Mouse (Mus musculus): Measurements from ENCODE around the gene Hs3st2. TPM values are rescaled to one million over a fixed set of nuclear protein-coding genes. Genes with fewer than 3 reads are reported as not detected.

Gene Hs3st2
- total RNA-seq, 2 experiments from 2014 or later = not detected

- intact Hi-C loops (cut with DNase I) = no loop called here
- no peak for DNase-seq
Observed at GRCm38 (mm10) chr7:121456716-121457115, 65.1 kb downstream of the Hs3st2 start.

DNA sequence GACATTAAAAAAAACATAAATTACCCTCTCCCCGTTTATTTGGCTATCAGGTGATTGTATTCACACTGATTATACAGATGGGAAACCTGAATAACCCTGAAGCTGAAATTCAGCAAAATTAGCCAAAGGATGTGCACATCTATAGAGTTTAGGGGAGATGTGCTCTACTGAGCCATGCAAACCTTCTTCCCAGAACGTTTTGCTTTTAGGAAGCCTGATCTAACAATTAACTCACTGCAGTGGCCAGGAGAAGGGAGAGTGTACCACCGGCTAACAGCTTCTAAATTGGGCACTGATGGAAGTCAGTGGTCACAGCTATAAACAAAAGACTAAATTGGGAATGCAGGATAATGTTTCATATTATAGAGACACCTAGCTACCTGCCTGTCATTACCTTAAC lies 66.4 kb downstream of the Hs3st2 start:
- no peak for DNase-seq
- intact Hi-C loops (cut with DNase I) = no loop called here

DNA sequence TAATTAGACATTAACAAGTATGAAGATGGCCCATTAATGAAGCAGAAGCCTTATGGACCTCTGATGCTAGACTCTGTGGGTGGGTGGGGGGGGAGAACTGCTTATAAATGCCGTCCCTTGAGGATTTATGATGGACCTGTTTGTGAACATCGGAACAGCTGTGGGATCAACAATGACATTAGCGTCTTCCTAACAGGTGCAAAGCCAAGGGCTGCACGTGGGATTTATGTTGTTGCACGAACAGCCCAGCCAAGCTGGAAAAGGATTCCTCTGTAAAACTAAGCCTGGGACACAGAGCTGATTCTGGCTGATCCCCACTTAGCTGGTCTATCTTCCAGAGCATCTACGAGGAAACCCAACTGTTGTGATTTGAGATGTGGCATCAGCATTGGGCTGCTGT lies 69.0 kb downstream of the Hs3st2 start:
- no peak for DNase-seq
- intact Hi-C loops (cut with DNase I) = no loop called here

DNA sequence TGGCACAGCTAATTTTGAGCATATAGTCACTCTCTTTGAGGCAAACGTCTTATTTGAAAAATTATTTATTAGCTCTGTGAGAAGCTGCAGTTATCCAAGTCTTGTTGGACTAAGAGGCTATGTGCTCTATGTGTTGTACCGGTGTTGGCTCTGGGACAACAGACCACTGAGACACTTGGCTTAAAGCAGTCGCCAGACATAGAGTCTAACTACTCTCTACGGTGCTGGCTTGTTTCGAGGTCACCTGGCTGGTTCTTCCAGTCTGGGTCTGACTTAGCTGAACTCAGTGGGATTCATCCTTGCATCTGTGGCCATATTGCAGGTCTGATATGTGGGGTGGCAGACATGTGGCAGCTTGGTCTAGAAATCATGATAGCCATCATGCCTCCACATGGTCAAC lies 72.8 kb downstream of the Hs3st2 start:
- no peak for DNase-seq
- intact Hi-C loops (cut with DNase I) = no loop called here

DNA sequence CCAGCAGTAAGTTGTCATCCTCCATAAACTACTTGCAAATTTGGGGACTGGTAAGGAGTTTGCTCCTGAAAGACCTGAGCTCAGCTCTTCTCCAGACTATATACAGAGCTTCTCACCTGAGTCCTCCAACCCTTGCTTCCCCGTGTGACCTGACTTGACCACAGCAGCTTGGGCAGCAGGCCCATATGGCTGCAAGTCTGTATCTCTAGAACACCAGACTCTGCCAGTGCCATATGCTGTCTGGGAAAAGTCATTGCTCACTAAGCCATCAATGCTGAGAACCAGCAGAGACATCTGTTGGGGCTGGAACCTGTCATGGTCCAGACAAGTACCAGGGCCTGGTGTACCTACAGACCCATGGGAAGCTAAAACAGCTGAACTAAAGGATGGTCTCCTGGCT lies 73.5 kb downstream of the Hs3st2 start:
- intact Hi-C loops (cut with DNase I) = no loop called here
- no peak for DNase-seq

- DNase-seq = no peak
- intact Hi-C loops (cut with DNase I) = no loop called here
Observed at GRCm38 (mm10) chr7:121466331-121466730, 74.7 kb downstream of the Hs3st2 start.

GRCm38 (mm10) chr7:121469435-121469834 lies 77.8 kb downstream of the Hs3st2 start:
- intact Hi-C loops (cut with DNase I) = no loop called here
- peak; percentile 6 to 13 for DNase-seq

GRCm38 (mm10) chr7:121478302-121478701 lies 86.6 kb downstream of the Hs3st2 start:
- intact Hi-C loops (cut with DNase I) = no loop called here
- DNase-seq = no peak

- intact Hi-C loops (cut with DNase I) = no loop called here
- no peak for DNase-seq
Observed at GRCm38 (mm10) chr7:121480106-121480505, 88.4 kb downstream of the Hs3st2 start.

DNA sequence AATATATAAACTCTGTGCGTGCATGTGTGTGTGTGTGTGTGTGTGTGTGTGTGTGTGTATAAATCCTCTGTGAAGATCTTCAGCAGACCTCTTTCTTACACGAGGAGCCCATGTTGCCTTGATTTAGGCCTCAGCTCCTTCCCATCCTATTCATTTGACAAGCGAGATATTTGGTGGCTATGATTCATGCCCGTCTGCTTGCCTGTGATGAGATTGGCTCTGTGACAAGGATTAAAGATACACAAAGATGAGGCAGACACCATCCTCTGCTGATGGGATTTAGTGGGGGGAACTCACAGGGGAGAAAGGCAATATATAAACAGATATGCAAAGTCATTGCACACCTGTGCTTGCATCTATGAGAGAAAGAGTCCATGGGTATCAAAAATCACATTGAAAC lies 92.9 kb downstream of the Hs3st2 start:
- DNase-seq = no peak
- intact Hi-C loops (cut with DNase I) = no loop called here

- intact Hi-C loops (cut with DNase I) = no loop called here
- peak; percentile 3 to 6 for DNase-seq
Observed at GRCm38 (mm10) chr7:121485266-121485665, 93.6 kb downstream of the Hs3st2 start.

GRCm38 (mm10) chr7:121487291-121487690 lies 95.6 kb downstream of the Hs3st2 start:
- no peak for DNase-seq
- intact Hi-C loops (cut with DNase I) = no loop called here

DNA sequence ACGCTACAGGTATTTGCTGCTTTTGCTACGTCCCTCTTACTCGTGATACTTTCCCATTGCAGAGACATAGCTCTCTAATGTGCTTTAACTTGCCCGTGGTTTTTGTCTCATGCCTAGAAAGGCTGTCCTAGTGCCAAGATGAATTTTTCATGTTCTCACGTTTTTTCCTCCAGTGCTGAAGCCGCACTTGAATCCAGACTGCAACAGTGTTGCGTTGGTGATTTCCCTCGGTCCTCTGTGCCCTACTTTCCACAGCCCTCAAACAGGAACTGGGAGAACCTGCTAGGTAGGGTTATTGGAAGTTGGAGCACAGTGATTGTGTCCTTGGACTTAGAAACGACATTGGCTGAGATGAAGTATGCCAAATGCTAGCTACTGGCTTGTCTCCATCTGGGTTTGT lies 97.7 kb downstream of the Hs3st2 start:
- intact Hi-C loops (cut with DNase I) = no loop called here
- DNase-seq = no peak

DNA sequence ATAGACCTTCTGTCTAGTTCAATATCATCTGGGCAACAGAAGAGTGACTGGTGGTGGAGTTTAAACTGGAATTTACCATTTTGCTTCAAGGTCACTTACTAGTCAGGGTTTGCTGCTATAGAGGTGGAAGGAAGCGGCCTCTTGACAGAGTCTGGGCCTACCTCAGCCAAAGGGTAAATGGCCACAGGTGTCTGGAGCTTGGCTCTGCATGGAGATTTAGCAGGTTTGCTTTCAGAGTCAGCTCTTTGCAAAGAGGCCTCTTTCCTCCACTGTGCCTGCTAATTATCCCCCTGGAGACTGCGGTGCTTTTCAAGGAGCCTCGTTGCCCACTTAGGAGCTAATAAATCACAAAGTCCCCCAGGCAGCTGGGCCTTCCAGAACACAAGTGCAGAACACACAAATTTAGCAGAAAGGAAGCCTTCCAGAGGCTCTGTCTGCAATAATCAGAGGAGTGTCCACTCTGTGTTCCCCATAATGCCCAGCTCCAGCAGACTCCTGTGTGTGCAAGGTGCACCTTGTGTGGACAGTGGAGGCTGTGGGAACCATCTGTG lies 99.9 kb downstream of the Hs3st2 start:
- no peak for DNase-seq
- intact Hi-C loops (cut with DNase I) = no loop called here

- intact Hi-C loops (cut with DNase I) = loop anchor here (2.0 kb wide), 1 partner anchor 14 kb away; no protein-coding TSS in a partner anchor
- DNase-seq = no peak
Observed at GRCm38 (mm10) chr7:121500516-121500915, 108.9 kb downstream of the Hs3st2 start.

DNA sequence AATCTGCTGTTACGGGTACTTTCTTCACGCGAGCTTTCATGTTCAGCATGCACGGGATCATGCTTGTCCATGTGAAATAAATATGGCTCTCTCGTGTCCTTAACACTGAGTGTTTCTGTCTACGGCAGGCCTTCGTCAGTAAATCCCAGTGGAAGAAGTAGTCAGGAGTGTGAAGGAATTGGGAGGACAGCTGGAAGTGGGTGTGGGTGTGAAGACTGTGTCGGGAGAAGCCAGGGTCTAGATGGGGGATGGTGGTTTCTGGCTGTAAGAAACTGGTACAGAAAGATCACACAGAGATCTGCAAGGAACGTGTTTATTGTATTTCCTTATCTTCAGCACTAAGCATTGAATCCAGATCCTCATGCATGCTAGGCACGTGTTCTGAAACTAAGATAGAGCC lies 110.0 kb downstream of the Hs3st2 start:
- intact Hi-C loops (cut with DNase I) = loop anchor here (2.0 kb wide), 1 partner anchor 13 kb away; no protein-coding TSS in a partner anchor

GRCm38 (mm10) chr7:121516727-121517126 lies 125.1 kb downstream of the Hs3st2 start:
- intact Hi-C loops (cut with DNase I) = no loop called here
- DNase-seq = no peak

More for the DNA sequence above, 110.0 kb downstream of the Hs3st2 start:
- DNase-seq = no peak

GRCm38 (mm10) chr7:121517165-121517591 lies 125.5 kb downstream of the Hs3st2 start:
- DNase-seq = peak; percentile 5 to 22
- intact Hi-C loops (cut with DNase I) = no loop called here

DNA sequence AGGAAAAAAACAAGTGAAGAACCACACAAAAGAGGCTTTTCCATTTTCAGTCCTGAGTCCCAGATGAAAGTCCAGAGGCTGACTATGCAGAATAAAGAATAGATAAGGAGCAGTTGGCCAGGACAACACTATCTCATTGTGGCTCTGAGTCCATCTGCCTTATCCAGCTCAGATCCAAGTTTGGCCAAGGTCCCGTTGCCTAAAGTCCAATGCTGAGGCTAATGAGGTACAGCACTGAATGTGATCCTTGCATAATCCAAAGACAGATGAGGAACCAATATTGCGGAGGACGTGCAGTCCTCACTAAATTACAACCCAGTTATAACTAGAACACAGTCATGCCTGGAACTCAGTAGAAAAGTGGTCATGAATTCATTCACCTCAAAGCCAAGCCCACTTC lies 130.5 kb downstream of the Hs3st2 start:
- DNase-seq = no peak
- intact Hi-C loops (cut with DNase I) = no loop called here

GRCm38 (mm10) chr7:121529023-121529422 lies 137.4 kb downstream of the Hs3st2 start:
- DNase-seq = no peak
- intact Hi-C loops (cut with DNase I) = no loop called here

GRCm38 (mm10) chr7:121533639-121534038 lies 142.0 kb downstream of the Hs3st2 start:
- no peak for DNase-seq
- intact Hi-C loops (cut with DNase I) = no loop called here

GRCm38 (mm10) chr7:121534386-121534785 lies 142.7 kb downstream of the Hs3st2 start:
- intact Hi-C loops (cut with DNase I) = no loop called here
- no peak for DNase-seq

GRCm38 (mm10) chr7:121535987-121536386 lies 144.3 kb downstream of the Hs3st2 start:
- intact Hi-C loops (cut with DNase I) = no loop called here
- no peak for DNase-seq
